Mouse (Mus musculus) right cerebral cortex, postnatal 25 days (tissue): ENCODE results near the gene Klhl18.

Experiments used
- DNase-seq: peaks from one replicate; pipeline ENCODE4 v3.0.0; 2022

Gene Klhl18

GRCm38 (mm10) chr9:110476124-110477091 is at the start of gene Klhl18, which contains the start of gene Kif9:
Gene Klhl18, minus strand, starts transcription at chr9:110476694.
Gene Kif9, plus strand, starts transcription at chr9:110476958.
- peak; percentile 98 for DNase-seq

GRCm38 (mm10) chr9:110525737-110526136 is 49.2 kb upstream of the Klhl18 start:
- DNase-seq = no peak

- no peak for DNase-seq
Measured at GRCm38 (mm10) chr9:110490913-110491312, 14.4 kb upstream of the Klhl18 start.

GRCm38 (mm10) chr9:110488841-110489240 is 12.3 kb upstream of the Klhl18 start:
- no peak for DNase-seq

- no peak for DNase-seq
Measured at GRCm38 (mm10) chr9:110478639-110479038, 2.1 kb upstream of the Klhl18 start.

- DNase-seq = no peak
Measured at GRCm38 (mm10) chr9:110477951-110478350, 1.5 kb upstream of the Klhl18 start.

GRCm38 (mm10) chr9:110466179-110466578 is 10.3 kb downstream of the Klhl18 start:
- no peak for DNase-seq

GRCm38 (mm10) chr9:110465336-110465735 is 11.2 kb downstream of the Klhl18 start:
- DNase-seq = no peak

GRCm38 (mm10) chr9:110463983-110464591 is 12.4 kb downstream of the Klhl18 start:
- DNase-seq = no peak

- no peak for DNase-seq
Measured at GRCm38 (mm10) chr9:110462321-110462720, 14.2 kb downstream of the Klhl18 start.

GRCm38 (mm10) chr9:110460884-110461815 is 15.3 kb downstream of the Klhl18 start:
- DNase-seq = no peak

- DNase-seq = no peak
Measured at GRCm38 (mm10) chr9:110459145-110459727, 17.3 kb downstream of the Klhl18 start.

GRCm38 (mm10) chr9:110457926-110458325 is 18.6 kb downstream of the Klhl18 start:
- no peak for DNase-seq

GRCm38 (mm10) chr9:110452523-110452922 is 24.0 kb downstream of the Klhl18 start:
- no peak for DNase-seq

GRCm38 (mm10) chr9:110448857-110449617 is 27.5 kb downstream of the Klhl18 start:
- peak; percentile 56 for DNase-seq

- DNase-seq = no peak
Measured at GRCm38 (mm10) chr9:110448356-110448755, 28.1 kb downstream of the Klhl18 start.

GRCm38 (mm10) chr9:110440559-110440958 is 35.9 kb downstream of the Klhl18 start:
- no peak for DNase-seq

- DNase-seq = no peak
Measured at GRCm38 (mm10) chr9:110440049-110440448, 36.4 kb downstream of the Klhl18 start.

GRCm38 (mm10) chr9:110436041-110436440 is 40.5 kb downstream of the Klhl18 start:
- no peak for DNase-seq

- DNase-seq = no peak
Measured at GRCm38 (mm10) chr9:110433045-110433444, 43.4 kb downstream of the Klhl18 start.

- peak; percentile 23 for DNase-seq
Measured at GRCm38 (mm10) chr9:110431241-110431640, 45.3 kb downstream of the Klhl18 start.
